ENCODE assay signal across 31 mouse cellular contexts in genomic region chr5:104251811-104252210, GRCm38 (mm10). TPM values are rescaled to one million over a fixed set of nuclear protein-coding genes. Genes with fewer than 3 reads are reported as not detected.
A peak's percentile ranks its signal among the peaks of the same experiment; 100 is the strongest.
DNase-seq lines count a peak whose midpoint lies in the region; ATAC-seq and TF ChIP-seq lines count a peak whose summit lies in the region.
"Had no signal": no experiment of that assay in that cellular context is flagged by ENCODE, and none has a peak within 500 bp of the region (broad histone marks: within the 10 kb centered on the region; RNA-seq: fewer than 3 reads in every experiment).

No protein-coding gene starts in this region.

- H3K36me3 ChIP-seq in myocyte (ENCODE audit: control insufficient read depth, insufficient read depth) = no peaks in the 10 kb centered on the region
- H3K36me3 ChIP-seq in stomach, postnatal 0 days (ENCODE audit: control insufficient read depth, insufficient read depth, low read length) = no peaks in the 10 kb centered on the region
- H3K36me3 ChIP-seq in hindbrain, embryonic 12.5 days = no peaks in the 10 kb centered on the region
- H3K36me3 ChIP-seq in forebrain, postnatal 0 days (ENCODE audit: insufficient read depth) = no peaks in the 10 kb centered on the region
- H3K36me3 ChIP-seq: forebrain, embryonic 12.5 days; forebrain, embryonic 15.5 days; G1E; hindbrain, embryonic 13.5 days; intestine, embryonic 15.5 days had no signal

- H3K9ac ChIP-seq in stomach, postnatal 0 days (ENCODE audit: low read length) = no peak overlapping the region
- H3K9ac ChIP-seq in hindbrain, embryonic 12.5 days = no peak overlapping the region
- no peak overlapping the region for H3K9ac ChIP-seq in forebrain, postnatal 0 days
- H3K9ac ChIP-seq: forebrain, embryonic 12.5 days; forebrain, embryonic 15.5 days; hindbrain, embryonic 13.5 days; intestine, embryonic 15.5 days had no signal

- no peak for TF ChIP-seq EP300 in stomach, postnatal 0 days (optimal IDR thresholded peaks at IDR 0.05)

- peaks cover 26% of the 10 kb centered on the region for H3K27me3 ChIP-seq in Patski
- H3K27me3 ChIP-seq in myocyte (ENCODE audit: control insufficient read depth, insufficient read depth, insufficient read length) = no peaks in the 10 kb centered on the region
- H3K27me3 ChIP-seq in stomach, postnatal 0 days (ENCODE audit: control insufficient read depth, insufficient read depth, low read length) = no peaks in the 10 kb centered on the region
- no peaks in the 10 kb centered on the region for H3K27me3 ChIP-seq in hindbrain, embryonic 12.5 days
- no peaks in the 10 kb centered on the region for H3K27me3 ChIP-seq in forebrain, postnatal 0 days (ENCODE audit: insufficient read depth, low read length)
- H3K27me3 ChIP-seq: CH12.LX; forebrain, embryonic 12.5 days; forebrain, embryonic 15.5 days; hindbrain, embryonic 13.5 days; intestine, embryonic 15.5 days had no signal

- no peak overlapping the region for H3ac ChIP-seq in myocyte (ENCODE audit: control insufficient read depth, insufficient read length)

- no peaks in the 10 kb centered on the region for H3K9me3 ChIP-seq in stomach, postnatal 0 days (ENCODE audit: control insufficient read depth, low read length)
- no peaks in the 10 kb centered on the region for H3K9me3 ChIP-seq in hindbrain, embryonic 12.5 days (replicated peaks)
- no peaks in the 10 kb centered on the region for H3K9me3 ChIP-seq in forebrain, postnatal 0 days (ENCODE audit: low read length)
- H3K9me3 ChIP-seq: forebrain, embryonic 12.5 days; forebrain, embryonic 15.5 days; hindbrain, embryonic 13.5 days; intestine, embryonic 15.5 days had no signal

- WGBS in stomach, postnatal 0 days = 79% methylated on average over 5 of the region's 5 CpGs
- WGBS in hindbrain, embryonic 12.5 days = 84% methylated on average over 5 of the region's 5 CpGs
- WGBS in forebrain, postnatal 0 days = 89% methylated on average over 5 of the region's 5 CpGs

- no peak for TF ChIP-seq CTCF in Patski (IDR thresholded peaks at IDR 0.05)
- TF ChIP-seq CTCF in stomach, postnatal 0 days (IDR thresholded peaks at IDR 0.05; ENCODE audit: low read depth) = no peak
- no peak for TF ChIP-seq CTCF in forebrain, postnatal 0 days (IDR thresholded peaks at IDR 0.05; ENCODE audit: low read depth)

- H3K79me2 ChIP-seq in myocyte (ENCODE audit: control insufficient read depth, insufficient read depth) = no peaks in the 10 kb centered on the region

- peak overlapping the region; percentile 1 for H3K4me2 ChIP-seq in myocyte (ENCODE audit: low read depth)
- no peak overlapping the region for H3K4me2 ChIP-seq in stomach, postnatal 0 days (replicated peaks; ENCODE audit: low read depth)
- H3K4me2 ChIP-seq in hindbrain, embryonic 12.5 days (replicated peaks) = no peak overlapping the region
- no peak overlapping the region for H3K4me2 ChIP-seq in forebrain, postnatal 0 days (ENCODE audit: low read depth)
- H3K4me2 ChIP-seq: forebrain, embryonic 12.5 days; forebrain, embryonic 15.5 days; heart, embryonic 11.5 days; hindbrain, embryonic 13.5 days; intestine, embryonic 15.5 days had no signal

- TF ChIP-seq POLR2A in myocyte (IDR thresholded peaks at IDR 0.05; ENCODE audit: insufficient read length, low read depth) = no peak

- in situ Hi-C loops in Patski (cut with MboI; ENCODE audit: low pct_unique_long_range_greater_than_20kb) = no loop called here

- no peaks in the 10 kb centered on the region for H3K4me1 ChIP-seq in stomach, postnatal 0 days (replicated peaks; ENCODE audit: control insufficient read depth, insufficient read depth)
- no peaks in the 10 kb centered on the region for H3K4me1 ChIP-seq in hindbrain, embryonic 12.5 days
- no peaks in the 10 kb centered on the region for H3K4me1 ChIP-seq in forebrain, postnatal 0 days (ENCODE audit: insufficient read depth)
- H3K4me1 ChIP-seq: forebrain, embryonic 12.5 days; forebrain, embryonic 15.5 days; hindbrain, embryonic 13.5 days; intestine, embryonic 15.5 days had no signal

- POLR2A ChIA-PET in Patski (lab: Charles Lee) = no interaction called here

- peak; percentile 35 for ATAC-seq in Patski
- no peak for ATAC-seq in stomach, postnatal 0 days (ENCODE audit: low FRiP score, low TSS enrichment)
- no peak for ATAC-seq in hindbrain, embryonic 12.5 days (ENCODE audit: low FRiP score)
- ATAC-seq in forebrain, postnatal 0 days = no peak
- ATAC-seq: forebrain, embryonic 15.5 days; hindbrain, embryonic 16.5 days; intestine, embryonic 15.5 days had no signal

- CTCF ChIA-PET in Patski (lab: Charles Lee) = interaction anchor here (0.6 kb wide), 1 partner anchor 16 kb away, joined by 3 read pairs; no protein-coding TSS in a partner anchor

- DNase-seq in 3134 (ENCODE audit: extremely low read depth, insufficient read length, low spot score) = peak; percentile 34
- peak; percentile 91 for DNase-seq in 3T3-L1 (ENCODE audit: low read depth, low spot score)
- DNase-seq in Patski (ENCODE audit: low read depth, low spot score) = no peak
- no peak for DNase-seq in stomach, postnatal 0 days (ENCODE audit: low spot score)
- DNase-seq in forebrain, postnatal 0 days = no peak
- DNase-seq: adrenal gland, postnatal 14 days; B cell, adult 2 months; cerebellum, adult 11-12 months; cerebellum, adult 8-10 months; cerebellum, postnatal 10 days; cerebellum, postnatal 36 days; gastrocnemius, postnatal 14 days; kidney, adult 11 months; kidney, adult 8-10 months had no signal

- no peak overlapping the region for H3K27ac ChIP-seq in stomach, postnatal 0 days (replicated peaks)
- H3K27ac ChIP-seq in hindbrain, embryonic 12.5 days = no peak overlapping the region
- H3K27ac ChIP-seq in forebrain, postnatal 0 days (ENCODE audit: low read depth, low read length) = no peak overlapping the region
- H3K27ac ChIP-seq: forebrain, embryonic 12.5 days; forebrain, embryonic 15.5 days; hindbrain, embryonic 13.5 days; intestine, embryonic 15.5 days had no signal

- H3K4me3 ChIP-seq in myocyte = no peak overlapping the region
- no peak overlapping the region for H3K4me3 ChIP-seq in stomach, postnatal 0 days (ENCODE audit: low read depth, low read length)
- no peak overlapping the region for H3K4me3 ChIP-seq in hindbrain, embryonic 12.5 days
- H3K4me3 ChIP-seq in forebrain, postnatal 0 days (ENCODE audit: low read depth, low read length) = no peak overlapping the region
- H3K4me3 ChIP-seq: forebrain, embryonic 12.5 days; forebrain, embryonic 15.5 days; hindbrain, embryonic 13.5 days; intestine, embryonic 15.5 days had no signal

TF ChIP-seq in myocyte, 11 proteins besides CTCF, POLR2A, EP300 and RAD21:
- no peak for TF ChIP-seq USF1 (IDR thresholded peaks at IDR 0.05; ENCODE audit: low read depth)
- TF ChIP-seq E2F4 (IDR thresholded peaks at IDR 0.05; ENCODE audit: insufficient read depth) = no peak
- no peak for TF ChIP-seq CEBPB (IDR thresholded peaks at IDR 0.05; ENCODE audit: insufficient read depth, poor library complexity, severe bottlenecking)
- TF ChIP-seq TCF3 (IDR thresholded peaks at IDR 0.05; ENCODE audit: insufficient read length, low read depth) = no peak
- TF ChIP-seq MAX (IDR thresholded peaks at IDR 0.05; ENCODE audit: low read depth) = no peak
- no peak for TF ChIP-seq POLR2AphosphoS2 (IDR thresholded peaks at IDR 0.05; ENCODE audit: insufficient read length, low read depth)
- no peak for TF ChIP-seq TCF12 (IDR thresholded peaks at IDR 0.05; ENCODE audit: insufficient read depth, poor library complexity, severe bottlenecking)
- no peak for TF ChIP-seq REST (IDR thresholded peaks at IDR 0.05; ENCODE audit: insufficient read depth, insufficient read length)
- TF ChIP-seq MYOD1 (IDR thresholded peaks at IDR 0.05; ENCODE audit: control insufficient read depth in 1 of 3, insufficient read length in 2 of 3, low read depth in 2 of 3) = no peak
- TF ChIP-seq SRF (IDR thresholded peaks at IDR 0.05; ENCODE audit: control insufficient read depth, insufficient read length, low read depth) = no peak
- TF ChIP-seq MYOG (IDR thresholded peaks at IDR 0.05; ENCODE audit: control insufficient read depth in 1 of 3, insufficient read depth in 1 of 3, insufficient read length in 2 of 3, low read depth in 2 of 3) = no peak

RNA-seq across cellular contexts. Expression of gene Ibsp, which starts 47.2 kb away (rescaled TPM):
- polyA plus RNA-seq in Patski (2021) (not detected), myocyte (2012; fragmentation: generic; extraction: Trizol) (0.02 TPM)
- polyA plus RNA-seq in stomach, postnatal 0 days (2015; fragmentation: Nextera tagmentation; extraction: Ambion mirVana) = 0.13 and 0.21 TPM in 2 replicates
- 0.14 TPM in 1 of 2 replicates, not detected in the other for polyA plus RNA-seq in hindbrain, embryonic 12.5 days (2016; fragmentation: Nextera tagmentation; extraction: Ambion mirVana)
- 2.6 and 20.2 TPM in 2 replicates for total RNA-seq in forebrain, postnatal 0 days (2014; rRNA removed)
- polyA plus RNA-seq in forebrain, postnatal 0 days (2015; fragmentation: Nextera tagmentation; extraction: Ambion mirVana) = 0.33 and 0.50 TPM in 2 replicates
- total RNA-seq: adrenal gland, postnatal 14 days; CH12.LX; gastrocnemius, adult 18-20 months; gastrocnemius, postnatal 14 days; gastrocnemius, postnatal 4 days; heart, adult 8-10 months; heart, postnatal 25 days had no signal
- polyA plus RNA-seq: forebrain, embryonic 12.5 days; G1E; heart, embryonic 11.5 days; heart, embryonic 14.5 days; heart, postnatal 0 days; intestine, embryonic 15.5 days had no signal

RNA-seq across cellular contexts. Expression of gene Dmp1, which starts 49.4 kb away (rescaled TPM):
- polyA plus RNA-seq in Patski (2021) (not detected), myocyte (2012; fragmentation: generic; extraction: Trizol) (2.2 TPM)
- 0.46 and 0.48 TPM in 2 replicates for polyA plus RNA-seq in stomach, postnatal 0 days (2015; fragmentation: Nextera tagmentation; extraction: Ambion mirVana)
- 0.50 and 0.93 TPM in 2 replicates for polyA plus RNA-seq in hindbrain, embryonic 12.5 days (2016; fragmentation: Nextera tagmentation; extraction: Ambion mirVana)
- total RNA-seq in forebrain, postnatal 0 days (2014; rRNA removed) = 0.46 and 0.52 TPM in 2 replicates
- polyA plus RNA-seq in forebrain, postnatal 0 days (2015; fragmentation: Nextera tagmentation; extraction: Ambion mirVana) = 0.21 and 0.45 TPM in 2 replicates
- total RNA-seq: adrenal gland, adult 18-20 months; adrenal gland, postnatal 14 days; heart, adult 8-10 months; heart, postnatal 25 days had no signal
- polyA plus RNA-seq: G1E; heart, embryonic 11.5 days; heart, embryonic 14.5 days had no signal

Comparison
In these comparisons a context has a peak if more than half of its experiments do, and no peak if none do; other contexts are left out.
1. DNase-seq: peak in 3134 (single experiment) and 3T3-L1 (single experiment); none in Patski (single experiment), stomach, postnatal 0 days (single experiment) and forebrain, postnatal 0 days (single experiment).